Mouse (Mus musculus): ENCODE results near the gene Krtap4-9.
"Not testable (repeated sequence)": the region's sequence is repeated elsewhere in the genome, so short reads cannot be mapped to it uniquely, and the experiment has no call there.

- not testable (repeated sequence) for TF ChIP-seq CEBPB (IDR thresholded peaks at IDR 0.05; ENCODE audit: low read depth); CTCF (IDR thresholded peaks at IDR 0.05; ENCODE audit: control insufficient read depth, insufficient read depth, insufficient read length); MYOD1 (IDR thresholded peaks at IDR 0.05; ENCODE audit: control insufficient read depth, insufficient read length, low read depth); MAX (IDR thresholded peaks at IDR 0.05); USF1 (IDR thresholded peaks at IDR 0.05; ENCODE audit: low read depth)
These were observed 24.8 kb downstream of the Krtap4-9 start, which contains the start of gene Krtap4-13 for GRCm38 (mm10) chr11:99809792-99810191.

Measured in C2C12 (cell line).